Mouse (Mus musculus): ENCODE measurements around the gene Flt3l. TPM values are rescaled to one million over a fixed set of nuclear protein-coding genes. Genes with fewer than 3 reads are reported as not detected.

Flt3l gene
- total and polyA plus RNA-seq, 3 experiments = 5.5 to 59.1 (median 6.4) TPM

DNA sequence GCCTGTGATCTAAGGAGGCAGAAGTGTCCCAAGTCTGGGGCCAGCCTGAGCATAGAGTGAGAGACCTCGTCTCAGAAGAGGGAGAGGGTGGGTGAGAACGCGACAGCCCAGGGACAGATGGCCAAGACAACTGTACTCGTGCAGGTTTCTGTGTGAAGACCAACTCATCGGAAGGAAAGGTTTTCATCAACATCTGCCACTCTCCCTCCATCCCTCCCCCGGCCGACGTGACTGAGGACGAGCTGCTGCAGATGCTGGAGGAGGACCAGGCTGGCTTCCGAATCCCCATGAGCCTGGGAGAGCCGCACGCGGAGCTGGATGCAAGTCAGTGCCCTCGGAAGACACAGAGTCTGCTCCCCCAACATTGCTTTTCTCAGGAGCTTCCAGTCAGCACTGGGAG, 21.2 kb upstream of the Flt3l start:
- intact Hi-C loops (cut with DNase I) = no loop called here
- no peak overlapping the region for H3K9ac ChIP-seq (ENCODE audit: low read depth, low read length)
- TF ChIP-seq POLR2A (IDR thresholded peaks at IDR 0.05; ENCODE audit: insufficient read depth, low read depth, low read length) (no peak), EP300 (IDR thresholded peaks at IDR 0.05; ENCODE audit: insufficient read depth, low read depth, low read length) (no peak), CTCF (IDR thresholded peaks at IDR 0.05) (no peak)
- no peak for DNase-seq
- no peaks in the 10 kb centered on the region for H3K79me2 ChIP-seq (replicated peaks; ENCODE audit: control insufficient read depth, insufficient read depth, low read length)
- peaks cover 2% of the 10 kb centered on the region for H3K36me3 ChIP-seq (ENCODE audit: control insufficient read depth, insufficient read depth, low read length)
- H3K4me3 ChIP-seq = no peak overlapping the region
- peaks cover 3% of the 10 kb centered on the region; the same call in 1 of the 2 replicates for H3K4me1 ChIP-seq (ENCODE audit: control insufficient read depth, insufficient read depth, low read length)
- H3K27me3 ChIP-seq (ENCODE audit: control insufficient read depth, insufficient read depth, low read length) = no peaks in the 10 kb centered on the region
- 85% methylated on average over 14 of the region's 14 CpGs for WGBS
- no peak overlapping the region for H3K27ac ChIP-seq

DNA sequence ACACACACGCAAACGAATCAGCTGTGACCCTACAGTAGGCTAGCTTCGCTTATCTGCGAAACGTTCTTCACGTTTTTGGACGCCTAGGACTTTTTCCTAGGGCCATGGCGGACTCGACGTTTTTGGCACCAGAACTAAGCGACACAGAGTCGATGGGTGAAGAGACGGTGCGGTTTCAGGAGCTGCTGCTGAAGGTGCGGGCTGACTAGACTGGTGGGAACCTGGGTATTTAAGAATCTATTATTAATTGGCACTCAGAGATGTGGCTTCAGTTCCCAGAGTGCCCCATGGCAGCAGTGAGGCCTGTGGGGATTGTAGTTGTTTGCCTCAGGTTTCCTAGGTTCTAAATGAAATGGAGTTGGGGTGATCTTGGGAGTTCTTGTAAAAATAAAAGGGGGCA, 20.0 kb upstream of the Flt3l start:
- no peaks in the 10 kb centered on the region for H3K79me2 ChIP-seq (replicated peaks; ENCODE audit: control insufficient read depth, insufficient read depth, low read length)
- H3K27ac ChIP-seq = no peak overlapping the region
- DNase-seq = no peak
- TF ChIP-seq POLR2A (IDR thresholded peaks at IDR 0.05; ENCODE audit: insufficient read depth, low read depth, low read length) (no peak), EP300 (IDR thresholded peaks at IDR 0.05; ENCODE audit: insufficient read depth, low read depth, low read length) (no peak), CTCF (IDR thresholded peaks at IDR 0.05) (no peak)
- no peak overlapping the region for H3K9ac ChIP-seq (ENCODE audit: low read depth, low read length)
- H3K27me3 ChIP-seq (ENCODE audit: control insufficient read depth, insufficient read depth, low read length) = no peaks in the 10 kb centered on the region
- 89% methylated on average over 15 of the region's 15 CpGs for WGBS
- peaks cover 2% of the 10 kb centered on the region for H3K36me3 ChIP-seq (ENCODE audit: control insufficient read depth, insufficient read depth, low read length)
- intact Hi-C loops (cut with DNase I) = no loop called here
- peaks cover 1% of the 10 kb centered on the region; the same call in 1 of the 2 replicates for H3K4me1 ChIP-seq (ENCODE audit: control insufficient read depth, insufficient read depth, low read length)
- no peak overlapping the region for H3K4me3 ChIP-seq

GRCm38 (mm10) chr7:45155590-45155989, 19.4 kb upstream of the Flt3l start:
- H3K79me2 ChIP-seq (replicated peaks; ENCODE audit: control insufficient read depth, insufficient read depth, low read length) = no peaks in the 10 kb centered on the region
- no peak for TF ChIP-seq CTCF (IDR thresholded peaks at IDR 0.05)
- no peak for TF ChIP-seq EP300 (IDR thresholded peaks at IDR 0.05; ENCODE audit: insufficient read depth, low read depth, low read length)
- no peak for TF ChIP-seq POLR2A (IDR thresholded peaks at IDR 0.05; ENCODE audit: insufficient read depth, low read depth, low read length)
- no peak overlapping the region for H3K4me3 ChIP-seq
- no peak overlapping the region for H3K27ac ChIP-seq
- intact Hi-C loops (cut with DNase I) = no loop called here
- DNase-seq = no peak
- H3K36me3 ChIP-seq (ENCODE audit: control insufficient read depth, insufficient read depth, low read length) = peaks cover 2% of the 10 kb centered on the region
- no peak overlapping the region for H3K9ac ChIP-seq (ENCODE audit: low read depth, low read length)
- 82% methylated on average over 9 of the region's 9 CpGs for WGBS
- no peaks in the 10 kb centered on the region for H3K27me3 ChIP-seq (ENCODE audit: control insufficient read depth, insufficient read depth, low read length)
- peaks cover 5% of the 10 kb centered on the region; the same call in 1 of the 2 replicates for H3K4me1 ChIP-seq (ENCODE audit: control insufficient read depth, insufficient read depth, low read length)

- intact Hi-C loops (cut with DNase I) = loop anchor here (1.0 kb wide), 1 partner anchor 26 kb away; no protein-coding TSS in a partner anchor
- 65% methylated on average over 12 of the region's 12 CpGs for WGBS
Measured at GRCm38 (mm10) chr7:45154993-45155514, 18.8 kb upstream of the Flt3l start.

GRCm38 (mm10) chr7:45154096-45154992, 18.1 kb upstream of the Flt3l start, which contains the start of the genes Pih1d1 and Aldh16a1:
Pih1d1 (plus strand) TSS chr7:45154303.
Aldh16a1 (minus strand) TSS chr7:45154584.
- peak within 1 kb of the TSS; percentile 92 for H3K9ac ChIP-seq (ENCODE audit: low read depth, low read length)
- peak within 1 kb of the TSS; percentile 97 for H3K27ac ChIP-seq
- H3K27me3 ChIP-seq (ENCODE audit: control insufficient read depth, insufficient read depth, low read length) = no peaks in the 10 kb centered on the region
- TF ChIP-seq POLR2A (IDR thresholded peaks at IDR 0.05; ENCODE audit: insufficient read depth, low read depth, low read length) = peak; percentile 95
- TF ChIP-seq EP300 (IDR thresholded peaks at IDR 0.05; ENCODE audit: insufficient read depth, low read depth, low read length) = no peak
- peak; percentile 80 for TF ChIP-seq CTCF (IDR thresholded peaks at IDR 0.05)
- 3% methylated on average over 69 of the region's 69 CpGs for WGBS
- H3K4me3 ChIP-seq = peak within 1 kb of the TSS; percentile 69
- peak; percentile 98 to 99 for DNase-seq
- no peaks in the 10 kb centered on the region for H3K79me2 ChIP-seq (replicated peaks; ENCODE audit: control insufficient read depth, insufficient read depth, low read length)
- peaks cover 2% of the 10 kb centered on the region for H3K36me3 ChIP-seq (ENCODE audit: control insufficient read depth, insufficient read depth, low read length)
- intact Hi-C loops (cut with DNase I) = loop anchor here (1.0 kb wide), 1 partner anchor 25 kb away; no protein-coding TSS in a partner anchor
- H3K4me1 ChIP-seq (ENCODE audit: control insufficient read depth, insufficient read depth, low read length) = peaks cover 6% of the 10 kb centered on the region; the same call in 1 of the 2 replicates

More at GRCm38 (mm10) chr7:45154993-45155514, 18.8 kb upstream of the Flt3l start:
- Histone ChIP-seq H3K27me3 (ENCODE audit: control insufficient read depth, insufficient read depth, low read length) (no peaks in the 10 kb centered on the region), H3K4me3 (peak overlapping the region; percentile 69), H3K4me1 (ENCODE audit: control insufficient read depth, insufficient read depth, low read length) (peaks cover 6% of the 10 kb centered on the region; the same call in 1 of the 2 replicates), H3K36me3 (ENCODE audit: control insufficient read depth, insufficient read depth, low read length) (peaks cover 2% of the 10 kb centered on the region), H3K79me2 (replicated peaks; ENCODE audit: control insufficient read depth, insufficient read depth, low read length) (no peaks in the 10 kb centered on the region), H3K9ac (ENCODE audit: low read depth, low read length) (no peak overlapping the region), H3K27ac (peak overlapping the region; percentile 97)
- TF ChIP-seq CTCF (IDR thresholded peaks at IDR 0.05) (peak; percentile 66), EP300 (IDR thresholded peaks at IDR 0.05; ENCODE audit: insufficient read depth, low read depth, low read length) (no peak), POLR2A (IDR thresholded peaks at IDR 0.05; ENCODE audit: insufficient read depth, low read depth, low read length) (no peak)
- peak; percentile 55 to 61 for DNase-seq
